Mouse (Mus musculus) fat pad, adult 2 months (tissue): ENCODE results near the gene Mgll.

Experiments
- DNase-seq: peaks from one replicate; pipeline ENCODE4 v3.0.0-alpha.2; 2011; ENCODE audit warnings: low read depth, low spot score; ENCODE audit errors: extremely low read depth

Mgll gene

DNA sequence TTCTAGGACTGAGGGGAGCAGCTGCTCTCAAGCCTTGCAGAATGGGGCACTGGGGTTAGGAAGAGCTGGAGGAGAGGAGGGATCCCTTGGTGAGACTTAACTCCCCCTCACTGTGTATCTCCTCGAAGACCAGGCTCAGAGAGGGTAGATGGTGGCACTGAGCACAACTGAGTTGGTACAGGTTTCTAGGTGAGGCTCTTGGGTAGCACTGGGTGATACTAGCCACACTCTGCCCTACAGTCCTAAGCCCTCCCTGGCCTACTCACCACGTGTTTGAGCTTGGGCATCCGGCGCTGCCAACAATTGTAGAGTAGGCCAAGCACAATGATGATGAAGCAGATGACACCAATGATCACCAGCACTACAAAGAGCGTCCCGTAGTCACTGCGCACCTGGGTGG lies 119.0 kb downstream of the Mgll start:
- DNase-seq, result no peak

DNA sequence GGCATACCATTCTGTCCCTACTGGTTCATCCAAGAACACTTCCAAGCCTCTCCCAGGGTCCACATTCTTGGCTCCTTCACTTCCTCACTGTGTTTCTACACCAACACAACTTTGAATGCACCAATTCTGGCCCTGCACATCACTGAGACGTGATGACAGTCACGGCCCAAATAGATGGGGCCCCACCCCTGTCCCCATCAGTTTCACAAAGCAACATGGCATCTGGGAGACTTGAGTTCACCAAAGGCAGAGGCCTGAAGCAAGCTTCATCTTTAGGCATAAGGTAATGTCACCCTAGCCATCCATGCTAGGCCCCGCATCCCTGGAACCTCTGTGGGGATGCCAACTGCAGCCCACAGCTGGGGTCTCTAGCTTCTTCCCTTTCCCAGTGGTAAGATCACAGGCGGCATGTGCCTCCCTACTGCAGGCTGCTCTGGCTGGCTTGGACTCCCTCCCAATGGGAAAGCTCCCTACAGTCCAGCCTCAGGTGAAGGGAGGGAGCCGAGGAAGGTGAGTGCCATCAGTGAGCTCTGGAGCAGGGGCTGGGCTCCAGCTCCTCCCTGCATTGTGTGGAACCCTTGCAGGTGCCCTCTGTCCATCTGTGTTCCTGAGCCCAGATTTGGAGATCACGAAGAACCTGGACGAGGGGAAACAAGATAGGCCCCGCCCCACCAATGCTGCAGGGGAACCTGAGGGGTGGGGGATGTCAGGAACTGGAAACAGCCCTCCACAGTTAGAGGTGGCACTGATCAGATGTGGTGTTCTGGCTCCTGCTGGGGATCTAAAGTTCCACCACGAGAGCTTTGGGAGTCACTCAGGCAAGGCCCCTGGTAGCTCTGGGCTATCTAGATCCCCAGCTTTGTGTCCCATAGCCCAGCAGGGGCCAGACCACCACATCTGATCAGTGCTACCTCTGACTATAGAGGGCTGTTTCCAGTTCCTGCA lies 119.8 kb downstream of the Mgll start:
- DNase-seq, result no peak

DNA sequence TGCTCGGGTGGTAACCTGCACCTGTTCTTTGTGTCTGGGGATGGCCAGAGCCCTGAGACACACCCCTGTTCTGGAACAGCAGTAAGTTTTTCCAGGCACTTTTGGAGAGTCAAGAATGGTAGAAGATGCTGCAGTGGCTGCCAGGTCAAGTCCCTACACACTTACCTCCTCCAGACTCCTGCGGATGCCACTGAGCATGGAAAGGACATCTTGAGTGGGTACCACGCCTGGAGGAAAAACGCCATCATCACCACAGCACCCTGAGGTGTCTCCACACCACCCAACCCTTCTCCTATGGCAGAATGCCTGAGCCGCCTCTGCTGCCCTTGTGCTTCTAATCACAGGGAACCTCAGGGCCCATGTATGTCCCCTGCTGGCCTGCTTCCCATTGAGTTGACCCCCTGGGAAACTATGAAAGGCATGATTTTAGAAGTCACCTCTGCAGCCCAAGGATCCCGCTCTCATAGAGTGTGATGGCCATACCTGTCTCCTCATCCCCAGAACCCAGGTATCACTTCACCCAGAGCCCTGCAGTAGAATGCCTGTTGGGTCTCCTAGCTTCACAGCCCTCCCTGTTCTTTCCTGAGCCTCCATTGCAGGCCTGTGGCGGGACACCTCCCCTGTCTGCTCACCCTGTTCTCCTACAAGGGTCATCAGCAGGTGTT lies 120.8 kb downstream of the Mgll start:
- DNase-seq, result no peak

DNA sequence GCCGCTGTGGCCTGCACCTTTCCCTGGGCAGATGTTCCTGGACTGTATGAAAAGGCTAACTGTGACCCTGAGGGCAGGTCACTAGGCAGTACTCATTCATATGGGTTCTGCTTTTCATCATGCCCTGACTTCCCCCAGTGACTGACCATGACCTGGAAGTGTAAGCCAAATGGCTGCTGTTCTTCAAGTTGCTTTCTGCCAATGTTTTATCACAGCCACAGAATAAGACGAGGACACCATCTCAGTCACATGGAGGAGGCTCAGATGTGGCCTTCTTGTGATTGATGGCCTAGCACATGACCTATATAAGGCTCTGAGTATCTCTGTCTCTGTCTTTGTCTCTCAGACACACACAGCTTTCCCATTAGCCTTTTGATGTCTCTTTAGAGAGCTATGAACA lies 123.4 kb downstream of the Mgll start:
- no peak for DNase-seq

DNA sequence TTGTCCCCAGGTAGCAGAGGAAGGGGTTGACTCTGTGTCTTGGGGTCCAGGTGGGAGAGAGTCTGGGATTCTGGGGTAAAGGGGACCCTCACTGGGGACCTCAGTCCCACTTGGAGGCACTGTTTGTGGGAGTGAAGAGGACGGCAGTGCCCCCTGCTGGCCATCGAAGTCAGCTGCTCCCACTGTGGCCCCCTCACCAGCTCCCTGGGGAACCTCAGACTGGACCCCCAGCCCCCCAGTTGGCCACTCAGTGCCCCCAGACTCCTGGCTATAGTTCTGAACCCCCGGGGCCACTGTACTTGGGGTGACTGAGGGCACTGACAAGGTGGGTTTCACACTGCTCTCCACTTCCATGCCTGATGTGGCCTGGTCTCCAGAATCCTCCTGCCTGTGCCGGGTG lies 125.1 kb downstream of the Mgll start:
- no peak for DNase-seq

DNA sequence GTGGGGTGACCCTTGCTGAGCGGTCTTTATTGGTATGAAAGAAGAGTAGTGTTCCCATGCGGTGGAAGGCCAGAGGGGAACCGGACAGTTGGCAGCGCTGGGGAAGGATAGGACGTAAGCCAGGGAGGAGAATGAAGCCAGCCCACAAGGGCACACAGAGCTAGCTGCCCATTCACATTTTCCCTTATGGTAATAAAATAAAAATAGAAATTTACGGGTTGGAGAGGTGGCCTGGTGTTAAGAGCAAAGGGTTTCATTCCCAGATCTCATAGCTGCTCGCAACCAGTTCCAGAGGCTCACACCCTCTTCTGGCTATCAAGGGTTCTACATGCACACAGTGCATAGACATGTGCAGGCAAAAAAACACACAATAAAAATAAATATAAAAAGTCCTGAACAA lies 125.8 kb downstream of the Mgll start:
- no peak for DNase-seq

DNA sequence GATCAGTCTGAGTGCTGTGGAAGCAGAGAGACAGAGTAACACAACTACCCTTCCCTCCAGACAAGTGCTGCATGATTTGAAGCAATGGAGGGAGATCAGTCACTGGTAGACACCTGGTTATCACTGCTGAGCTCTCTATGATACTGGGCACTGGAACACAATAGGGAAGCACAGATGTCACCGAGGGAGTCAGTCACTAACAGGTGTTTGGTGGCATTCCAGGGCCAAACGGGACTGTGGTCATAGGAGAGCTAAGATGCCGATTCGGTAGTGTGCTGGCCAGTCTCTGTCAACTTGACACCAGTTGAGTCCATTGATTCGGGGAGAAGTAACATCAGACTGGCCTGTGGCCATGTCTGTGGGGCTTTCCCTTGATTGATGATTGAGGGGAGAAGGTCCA lies 130.3 kb downstream of the Mgll start:
- DNase-seq, result no peak

DNA sequence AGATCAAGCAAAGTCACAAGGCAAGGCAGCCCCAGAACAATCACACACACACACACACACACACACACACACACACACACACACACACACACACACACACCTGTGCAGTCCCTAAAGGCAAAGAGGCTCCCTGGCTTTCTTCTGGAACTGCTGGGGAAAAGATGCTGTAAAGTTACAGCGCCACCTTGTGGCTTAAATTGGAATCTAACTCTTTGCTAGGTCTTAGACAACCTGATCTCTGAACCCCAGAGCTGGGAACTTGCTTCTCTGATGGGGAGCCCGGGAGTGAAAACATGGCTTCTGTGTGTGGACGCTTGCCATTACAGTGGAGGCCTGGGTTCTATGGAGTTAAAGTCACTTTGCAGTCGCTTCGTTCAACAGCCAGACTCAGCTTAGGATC lies 131.4 kb downstream of the Mgll start:
- no peak for DNase-seq

DNA sequence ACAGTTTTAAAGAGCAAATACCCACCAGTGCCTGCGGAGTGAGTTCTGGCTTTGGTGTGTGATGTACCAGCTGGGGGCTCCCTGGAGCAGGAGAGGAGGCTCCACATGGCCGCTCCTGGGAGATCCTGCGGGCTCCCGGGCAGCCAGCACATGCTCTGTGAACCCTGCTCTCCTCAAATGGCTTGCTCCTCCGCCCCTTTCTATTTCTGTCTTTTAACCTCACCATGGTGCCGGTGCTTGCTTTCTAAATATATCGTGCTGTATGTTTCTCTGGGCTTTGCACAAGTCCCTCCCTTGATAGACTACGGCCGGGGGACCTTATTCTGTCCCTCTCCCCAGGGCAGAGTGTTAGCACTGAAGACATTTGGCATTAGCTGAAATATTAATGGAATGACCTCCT lies 133.0 kb downstream of the Mgll start:
- no peak for DNase-seq

DNA sequence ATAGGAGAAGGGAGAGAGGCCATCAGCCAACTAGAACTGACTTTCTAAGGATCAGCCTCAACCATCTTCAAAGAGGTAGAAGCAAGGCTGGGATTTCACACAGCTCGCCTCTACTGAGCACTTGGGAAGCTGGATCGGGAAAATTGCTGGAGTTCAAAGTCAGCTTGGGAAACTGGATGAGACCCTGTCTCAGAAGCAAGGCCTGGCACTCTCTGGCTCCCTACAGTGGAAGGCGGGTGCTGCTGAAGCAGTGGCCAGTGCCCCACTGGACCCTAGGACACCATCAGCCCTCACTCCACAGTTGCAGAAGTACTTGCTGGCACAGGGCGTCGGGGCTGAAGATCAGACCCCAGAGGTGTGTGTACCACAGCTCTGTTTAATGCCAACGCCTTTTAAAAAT lies 133.6 kb downstream of the Mgll start:
- no peak for DNase-seq

DNA sequence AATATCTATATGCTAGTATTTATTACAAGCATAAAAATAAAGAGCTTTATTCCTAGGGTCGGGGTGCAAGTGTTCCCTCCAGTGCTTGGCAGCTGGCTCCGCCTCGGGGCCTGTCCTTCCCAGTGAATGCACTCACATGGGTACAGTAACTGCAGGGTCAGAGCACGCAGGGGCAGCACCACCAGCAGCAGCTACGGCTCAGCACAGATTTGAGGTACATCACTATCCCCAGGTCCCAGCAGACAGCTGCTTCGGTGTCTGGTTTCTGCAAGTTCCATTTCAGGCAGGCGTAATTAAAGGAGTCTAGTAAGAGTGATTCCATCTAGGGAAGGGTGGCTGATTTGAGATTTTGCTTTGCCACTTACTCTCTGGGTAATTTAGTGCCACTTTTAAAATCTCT lies 134.1 kb downstream of the Mgll start:
- no peak for DNase-seq

DNA sequence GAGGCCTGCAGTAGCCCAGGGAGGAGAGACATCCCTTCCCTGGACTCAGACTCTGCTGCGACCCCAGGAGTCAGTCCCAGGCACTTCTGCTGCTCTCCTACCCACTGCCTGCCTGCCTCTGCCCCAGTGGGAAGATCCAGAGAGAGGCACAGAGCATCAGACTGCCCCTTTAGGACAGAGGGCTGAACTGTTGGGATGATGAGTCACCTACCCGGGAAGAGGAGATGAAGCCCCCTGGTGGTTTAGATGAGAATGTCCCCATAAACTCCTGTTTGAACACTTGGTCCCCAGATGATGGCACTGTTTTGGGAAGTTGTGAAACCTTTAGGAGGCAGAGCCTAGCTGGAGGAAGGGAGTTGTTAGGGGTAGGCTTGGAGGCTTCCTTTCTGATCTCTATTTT lies 136.7 kb downstream of the Mgll start:
- DNase-seq, result no peak

DNA sequence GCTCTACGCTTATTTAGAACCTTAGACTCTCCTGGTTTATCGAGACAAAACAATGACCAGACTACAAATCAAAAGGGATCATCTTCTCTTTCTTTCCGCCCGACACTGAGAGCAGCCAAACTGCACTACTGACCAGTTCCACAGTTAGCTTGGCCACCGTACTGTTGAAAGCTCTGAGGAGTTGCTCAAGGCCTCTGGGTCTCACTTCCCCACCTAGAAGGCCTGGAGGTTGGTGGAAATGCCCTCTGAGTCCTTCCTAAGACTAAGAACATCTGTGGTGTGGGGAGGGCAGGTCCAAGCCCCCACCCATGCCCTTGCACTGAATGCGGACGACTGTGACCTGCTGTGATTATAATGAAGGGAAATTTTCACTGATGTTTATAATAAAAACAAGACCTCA lies 141.5 kb downstream of the Mgll start:
- DNase-seq, result no peak

DNA sequence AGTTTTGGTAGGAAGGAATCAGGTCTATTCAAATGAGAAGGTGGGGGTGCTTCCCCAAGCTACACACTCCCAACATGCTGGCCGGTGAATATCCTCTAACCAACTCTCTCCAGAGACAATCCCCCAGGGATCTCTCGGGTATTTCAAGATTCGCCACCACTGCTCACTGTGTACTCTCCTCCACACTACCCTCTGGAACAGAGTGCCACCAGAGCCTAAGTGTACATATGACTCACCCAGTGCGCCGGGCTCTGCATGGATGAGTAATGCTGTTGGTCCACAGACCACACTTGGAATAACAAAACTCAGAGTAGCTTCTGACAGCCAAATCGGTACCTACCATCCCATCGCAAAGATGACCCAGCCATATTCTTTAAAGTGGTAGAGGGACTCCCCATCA lies 145.2 kb downstream of the Mgll start:
- no peak for DNase-seq

DNA sequence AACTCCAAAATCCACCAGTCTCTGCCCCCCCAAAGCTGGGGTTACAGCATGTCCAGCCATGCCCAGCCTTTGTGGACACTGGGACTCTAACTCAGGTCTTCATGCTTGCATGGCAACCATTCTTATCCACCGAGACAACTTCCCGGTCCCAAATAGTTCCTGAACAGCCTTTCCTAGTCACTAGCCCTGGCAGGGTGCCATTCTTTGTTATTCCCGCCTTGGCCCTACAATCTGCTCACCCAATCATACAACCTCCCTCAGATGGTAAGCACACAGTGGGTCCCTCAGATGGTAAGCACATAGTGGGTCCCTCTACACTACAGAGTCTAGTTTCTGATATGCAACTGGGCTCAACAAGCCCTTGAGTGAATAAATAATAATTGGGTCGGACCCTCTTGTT lies 146.4 kb downstream of the Mgll start:
- DNase-seq, result no peak

DNA sequence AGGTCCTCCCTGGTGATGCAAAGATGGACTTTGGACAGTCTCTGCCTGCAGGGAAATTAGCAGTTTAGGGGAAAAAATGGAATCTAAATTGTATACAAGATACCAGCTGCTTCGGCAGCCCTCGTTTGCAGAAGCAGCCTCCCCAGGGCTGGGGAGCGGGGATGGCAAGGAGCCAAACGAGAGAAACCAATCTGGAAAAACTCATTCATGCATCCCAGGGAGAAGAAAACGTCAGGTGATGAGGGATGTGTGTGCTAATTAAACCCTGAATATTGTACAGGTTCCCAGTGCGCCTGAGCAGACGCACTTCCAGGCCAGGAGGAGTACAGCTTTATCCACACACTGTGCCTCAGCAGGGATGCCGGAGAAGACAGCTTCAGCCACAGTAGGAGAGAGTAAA lies 147.3 kb downstream of the Mgll start:
- no peak for DNase-seq

DNA sequence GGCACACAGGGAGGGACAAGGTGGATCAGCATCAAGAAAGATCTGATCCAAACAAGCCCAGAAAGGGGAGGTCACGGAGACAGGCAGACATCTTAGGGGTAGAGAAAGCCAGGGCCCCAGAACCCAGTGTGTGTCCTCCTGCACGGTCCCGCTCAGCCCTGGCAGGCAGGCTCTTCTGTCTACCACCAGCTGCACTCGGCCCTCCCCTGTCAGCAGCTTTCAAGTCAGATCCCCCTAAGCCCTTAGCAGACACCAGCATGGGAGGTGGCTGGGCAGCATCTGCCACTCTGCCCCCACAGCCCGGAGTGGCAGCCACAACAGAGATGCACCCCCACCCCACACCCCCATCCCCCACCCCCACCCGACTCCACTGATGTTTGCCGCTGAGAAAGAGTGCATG lies 148.6 kb downstream of the Mgll start:
- DNase-seq, result no peak

DNA sequence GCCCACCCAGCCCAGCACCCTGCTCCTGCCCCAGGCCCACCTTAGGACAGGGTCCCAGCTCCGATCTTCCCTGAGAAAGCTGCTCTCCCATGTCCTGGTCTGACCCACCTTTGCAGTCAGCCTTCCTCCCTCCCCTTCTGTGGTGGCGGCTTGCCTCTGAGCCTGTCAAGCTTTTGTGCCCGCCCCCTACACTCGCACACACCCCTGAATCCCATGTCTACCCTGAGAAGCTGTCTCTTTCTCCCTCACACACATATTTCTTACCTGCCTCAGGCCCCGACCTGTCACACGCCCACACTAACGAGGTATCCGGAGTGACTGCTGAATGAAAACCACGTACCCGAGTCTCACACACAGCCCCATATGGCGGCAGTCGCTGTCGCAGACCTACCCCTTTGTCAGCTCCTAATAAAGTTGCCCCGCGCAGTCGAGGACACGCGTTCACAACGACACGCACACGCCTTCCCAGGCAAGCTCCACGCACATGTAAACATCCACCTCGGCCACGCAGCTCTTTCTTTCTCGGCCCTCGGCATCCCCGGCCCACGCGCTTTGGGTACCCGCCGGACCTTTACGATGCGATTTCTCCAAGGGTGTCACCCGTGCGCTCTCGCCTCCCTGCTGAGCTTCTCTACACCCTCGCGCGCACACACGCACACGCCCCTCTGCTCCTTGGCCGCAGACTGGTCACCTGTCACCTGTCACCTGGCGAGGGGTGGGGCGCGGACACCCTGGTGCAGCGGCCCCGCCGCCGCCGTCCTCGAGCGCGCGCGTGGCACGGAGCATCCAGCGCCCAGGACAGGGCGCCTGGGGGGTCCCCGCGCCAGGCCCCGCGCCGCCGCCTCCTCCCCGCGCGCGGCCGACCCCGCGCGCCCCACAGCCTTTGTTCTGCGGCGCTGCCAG lies 150.0 kb downstream of the Mgll start:
- no peak for DNase-seq

DNA sequence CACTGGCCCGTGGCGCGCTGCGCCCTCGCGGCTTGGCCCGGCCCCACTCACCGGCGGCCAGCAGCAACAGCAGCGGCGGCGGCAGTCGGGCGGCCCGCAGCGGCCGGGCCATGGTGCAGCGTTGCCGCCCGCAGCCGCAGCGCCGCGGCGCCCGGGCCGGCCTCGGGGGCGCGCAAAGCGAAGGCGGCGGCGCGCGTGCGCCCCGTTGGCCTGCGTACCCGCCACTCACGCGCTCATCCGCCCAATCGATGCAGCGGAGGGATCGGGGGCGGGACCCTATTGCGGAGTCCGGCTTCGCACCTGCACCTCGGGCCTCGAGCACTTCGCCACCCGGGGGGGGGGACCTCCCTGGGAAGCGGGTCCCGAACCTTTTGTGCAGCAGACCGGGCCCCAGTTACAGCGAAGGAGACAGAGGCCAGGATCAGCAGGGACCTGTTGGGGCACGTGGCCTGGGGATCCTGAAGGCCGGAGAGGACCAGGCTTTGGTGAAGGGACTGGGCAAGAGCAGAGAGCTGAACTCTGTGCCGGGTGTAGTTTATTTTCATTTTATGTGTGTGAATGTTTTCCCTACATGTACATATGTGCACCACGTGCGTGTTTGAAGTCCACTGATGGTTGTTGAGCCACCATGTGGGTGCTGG lies 150.8 kb downstream of the Mgll start, which contains the start of gene Podxl2:
TSS of gene Podxl2 (minus strand) at position 177 of the 641 bp plus-strand sequence.
- DNase-seq, result no peak
